Mouse (Mus musculus) megakaryocyte progenitor cell, adult 5-6 weeks (primary cell): ENCODE measurements around the gene Cmss1. TPM values are rescaled to one million over a fixed set of nuclear protein-coding genes. Genes with fewer than 3 reads are reported as not detected.
A peak's percentile ranks its signal among the peaks of the same experiment; 100 is the strongest.

Experiments
- ATAC-seq: replicated peaks from 2 replicates; pipeline ENCODE4 v1.8.0; 2016; ENCODE audit warnings: mild to moderate bottlenecking, moderate TSS enrichment, inconsistent platforms; ENCODE audit not compliant: poor library complexity
- total RNA-seq, 2 experiments: library from RNA; stranded (forward) in 1 of 2; stranded (reverse) in 1 of 2; fragments of 157-497, 149-512 nt in 1 of 2; fragments of 200-1000 nt in 1 of 2; gene quantifications; 2 replicates each; pipeline versions ENCODE4 v1.2.3 to v1.2.4; 2015 to 2017

Gene Cmss1
- total RNA-seq, 2 experiments from 2014 or later: 38.5 to 74.3 TPM

GRCm38 (mm10) chr16:57482264-57482663, 124.4 kb downstream of the Cmss1 start:
- peak; percentile 90 for ATAC-seq

GRCm38 (mm10) chr16:57479776-57480175, 126.9 kb downstream of the Cmss1 start:
- peak; percentile 42 for ATAC-seq

DNA sequence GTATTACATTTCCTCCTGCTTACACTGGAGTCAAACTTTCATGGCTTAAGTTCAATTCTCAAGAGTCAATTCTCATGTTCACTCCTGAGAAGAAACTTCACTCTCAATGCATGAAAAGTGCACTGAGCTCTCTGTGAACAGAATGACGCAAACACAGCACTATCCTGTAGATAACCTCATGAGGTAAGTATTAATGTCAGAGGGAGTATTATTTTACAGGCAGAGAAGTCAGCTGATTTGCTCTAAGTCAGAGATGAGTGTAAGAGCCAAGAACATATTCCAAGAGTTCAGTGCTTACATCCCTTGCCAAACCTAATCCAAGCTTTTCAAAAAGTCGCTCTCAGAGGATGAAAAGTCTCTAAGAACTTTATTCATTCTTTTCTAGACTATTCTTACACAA, 128.2 kb downstream of the Cmss1 start:
- ATAC-seq: no peak

DNA sequence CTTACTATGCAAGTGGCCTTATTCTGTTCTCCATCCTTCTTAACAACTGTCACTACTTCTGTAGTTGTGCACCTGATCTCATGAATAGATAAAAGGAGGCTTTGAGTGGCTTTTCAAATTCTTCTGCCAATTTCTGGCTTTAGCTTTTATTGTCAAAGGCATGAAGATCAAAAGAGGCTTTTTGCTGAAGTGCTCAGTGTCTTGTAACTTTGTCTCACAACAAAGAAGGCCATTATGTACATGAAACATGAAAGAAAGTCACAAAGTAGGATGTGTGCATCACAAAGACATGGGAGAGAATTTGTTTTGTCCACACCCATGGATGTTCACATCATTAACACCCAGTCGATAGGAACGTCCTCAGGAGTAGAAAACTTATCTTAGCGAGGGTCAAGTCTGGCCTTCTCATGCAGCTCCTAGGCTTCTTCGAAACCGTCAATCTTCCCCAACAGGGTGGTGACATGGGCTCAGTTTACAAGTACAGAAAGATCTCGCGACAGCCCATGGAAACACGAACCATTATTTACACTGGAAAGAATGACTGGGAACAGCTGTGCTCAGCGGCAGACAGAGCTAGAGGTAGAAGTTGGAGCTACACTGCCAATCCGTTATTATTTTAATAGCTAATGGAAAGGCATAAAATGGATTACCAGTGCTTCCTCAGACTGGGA, 133.1 kb downstream of the Cmss1 start:
- no peak for ATAC-seq

DNA sequence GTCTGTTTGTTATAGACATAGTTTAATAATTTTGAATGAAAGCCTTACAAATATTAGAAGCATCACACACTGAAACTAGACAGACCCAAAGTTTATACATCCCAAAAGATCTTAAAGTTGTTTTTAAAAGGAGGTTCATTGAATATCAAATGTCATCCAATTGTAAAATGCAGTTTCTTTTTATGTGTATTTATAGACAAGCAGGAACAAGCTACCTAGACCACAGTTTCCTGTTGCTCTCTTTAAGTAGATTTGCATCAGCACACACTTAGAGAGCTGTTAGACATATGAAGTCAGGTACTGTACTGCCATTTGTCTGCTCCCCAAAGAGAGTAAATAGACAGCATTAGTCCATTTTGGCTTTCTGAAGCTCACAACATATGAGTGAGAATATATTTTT, 135.6 kb downstream of the Cmss1 start:
- peak; percentile 65 for ATAC-seq

DNA sequence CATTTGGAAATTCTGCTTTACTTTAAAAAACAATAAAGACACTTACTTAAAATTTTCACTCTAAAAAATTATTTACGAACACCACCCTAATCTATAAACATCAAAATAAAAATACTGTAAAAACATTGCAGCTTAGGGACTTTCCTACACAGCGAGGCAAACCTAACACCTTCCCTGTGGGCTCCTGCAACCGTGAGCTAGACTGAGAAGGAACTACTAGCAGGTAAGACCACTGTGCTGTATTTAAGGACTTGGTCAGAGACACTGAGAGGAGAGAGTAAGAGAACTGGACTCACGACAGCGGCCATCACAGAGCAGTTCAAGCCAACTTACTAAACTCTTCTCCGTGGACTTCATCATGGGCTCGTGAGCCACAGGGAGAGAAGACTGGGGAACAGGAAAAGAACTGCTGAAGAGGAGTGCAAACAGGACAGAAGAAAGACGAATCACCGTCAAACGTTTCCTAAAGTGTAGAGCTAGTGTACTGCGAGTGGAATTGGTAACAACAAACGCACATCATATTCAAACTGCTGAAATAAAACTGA, 136.3 kb downstream of the Cmss1 start:
- ATAC-seq: no peak

DNA sequence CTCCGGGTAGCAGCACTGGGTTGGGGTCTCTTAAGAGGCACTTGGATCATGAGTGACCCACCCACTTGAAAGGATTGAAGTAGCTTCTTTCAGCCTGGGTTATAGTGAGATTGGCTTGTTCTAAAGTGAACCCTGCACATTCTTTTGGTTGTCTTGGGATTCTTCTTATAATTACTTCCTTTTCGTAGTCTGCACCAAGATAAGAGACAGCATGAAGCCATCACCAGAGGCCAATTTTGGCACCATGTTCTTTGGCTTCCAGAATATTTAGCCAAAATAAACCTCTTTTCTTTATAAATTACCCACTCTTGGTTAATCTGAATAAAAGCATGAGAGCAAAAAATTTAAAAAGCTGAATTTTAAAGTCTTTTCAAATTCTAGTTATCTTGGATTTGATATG, 136.8 kb downstream of the Cmss1 start:
- no peak for ATAC-seq

DNA sequence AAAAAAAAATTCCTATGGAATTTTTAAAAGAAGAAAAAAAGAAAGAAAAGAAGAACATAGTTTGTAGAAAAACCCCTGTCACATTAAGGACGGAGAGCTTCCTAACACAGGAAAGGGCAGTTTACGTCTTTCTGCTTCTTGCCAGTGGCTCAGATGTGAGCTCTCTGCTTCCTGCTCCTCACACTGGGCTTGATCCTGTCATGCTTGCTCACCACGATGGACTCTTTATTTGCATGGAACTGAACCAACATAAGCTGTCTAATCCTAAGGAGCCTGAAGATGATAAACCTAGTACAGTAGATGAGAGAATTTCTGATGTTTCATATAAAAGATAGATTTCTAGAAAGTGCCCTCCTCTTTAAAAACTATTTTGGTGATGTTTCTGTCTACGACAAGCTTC, 137.4 kb downstream of the Cmss1 start:
- ATAC-seq: no peak

DNA sequence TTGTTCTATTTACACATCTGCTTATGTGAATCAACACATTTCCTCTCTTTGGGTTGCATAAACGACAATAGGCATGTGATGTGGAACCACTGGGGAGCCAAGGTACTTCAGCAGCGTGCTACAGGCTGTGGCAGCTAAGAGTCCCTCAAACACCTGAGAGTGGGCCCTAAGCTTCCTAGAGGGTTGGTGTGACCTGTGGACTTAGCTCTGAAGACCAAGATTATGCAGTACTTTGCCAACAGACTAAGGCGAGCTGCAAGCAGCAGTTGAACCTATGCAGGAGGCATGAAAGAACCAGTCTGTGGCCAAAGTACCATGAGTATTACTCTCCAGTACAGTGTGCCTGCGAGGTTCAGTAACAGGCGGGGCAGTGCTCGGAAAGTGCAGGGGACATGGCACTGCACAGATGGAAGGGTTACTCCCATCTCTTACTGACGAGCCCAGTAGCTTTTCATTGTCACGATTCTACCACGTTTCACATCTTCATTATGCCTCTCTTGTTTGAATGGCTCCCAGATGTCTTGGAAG, 141.2 kb downstream of the Cmss1 start:
- no peak for ATAC-seq

DNA sequence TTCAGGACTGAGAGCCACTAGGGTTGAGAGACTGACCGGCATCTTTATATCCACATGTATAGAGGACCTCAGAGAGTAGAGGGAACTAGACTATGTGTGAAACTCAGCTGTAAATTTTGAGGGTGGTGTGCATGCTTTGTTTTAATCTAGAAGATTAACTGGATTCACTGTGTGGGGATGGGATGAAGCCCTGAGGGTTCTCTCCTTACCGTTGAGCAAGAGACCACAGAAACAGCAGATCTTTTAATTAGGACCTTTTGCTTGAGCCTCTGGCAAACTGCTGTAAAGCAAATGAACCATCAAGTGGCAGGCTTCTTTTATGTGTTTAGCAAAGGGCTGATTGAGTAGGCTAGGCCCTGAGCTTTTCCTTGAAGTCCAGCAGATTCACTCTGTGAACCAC, 150.7 kb downstream of the Cmss1 start:
- ATAC-seq: no peak

DNA sequence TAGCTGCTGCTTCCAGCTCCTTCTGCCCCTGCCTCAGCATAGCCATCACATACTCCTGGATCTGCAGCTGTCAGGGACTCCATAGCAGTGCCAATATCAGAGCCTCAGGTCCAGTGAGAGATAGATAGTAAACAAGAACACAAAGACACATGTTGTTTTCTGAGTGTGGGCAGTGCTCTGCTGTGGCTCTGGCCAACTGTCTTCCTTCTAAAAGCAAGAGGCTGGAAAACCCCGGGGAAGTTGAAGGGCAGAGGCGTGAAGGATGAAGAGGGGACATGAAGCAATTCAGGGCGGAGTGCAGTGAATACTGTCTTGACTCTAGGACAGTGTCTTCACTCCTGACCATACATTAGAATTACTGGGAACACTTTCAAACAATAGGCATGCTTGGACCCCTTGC, 151.1 kb downstream of the Cmss1 start:
- no peak for ATAC-seq

DNA sequence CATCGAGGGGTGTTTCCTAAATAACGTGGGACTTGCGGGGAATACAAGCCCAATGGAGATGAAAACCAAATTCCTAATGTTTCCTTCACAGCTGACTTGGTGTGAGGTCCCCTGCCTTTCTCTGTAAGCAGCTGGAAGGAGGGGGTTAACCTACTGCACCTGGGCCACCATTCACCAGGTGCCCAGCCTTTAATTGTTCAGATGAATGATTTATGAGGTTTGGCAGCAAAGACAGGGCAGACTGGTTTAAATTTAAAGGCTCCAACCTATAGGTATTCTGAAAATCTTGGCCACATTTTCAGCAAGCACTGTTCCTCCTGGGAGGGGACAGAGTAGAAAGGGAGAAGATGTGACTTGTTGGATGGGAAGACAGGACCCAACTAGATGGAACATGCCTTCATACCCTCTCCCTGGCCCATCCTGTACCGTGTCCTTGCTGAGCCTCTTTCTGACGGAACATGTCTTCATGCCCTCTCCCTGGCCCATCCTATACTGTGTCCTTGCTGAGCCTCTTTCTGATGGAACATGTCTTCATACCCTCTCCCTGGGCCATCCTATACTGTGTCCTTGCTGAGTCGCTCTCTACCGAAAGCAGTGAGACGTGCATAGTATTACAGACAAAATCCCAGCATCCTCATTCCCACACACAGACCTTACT, 152.4 kb downstream of the Cmss1 start:
- ATAC-seq: no peak

DNA sequence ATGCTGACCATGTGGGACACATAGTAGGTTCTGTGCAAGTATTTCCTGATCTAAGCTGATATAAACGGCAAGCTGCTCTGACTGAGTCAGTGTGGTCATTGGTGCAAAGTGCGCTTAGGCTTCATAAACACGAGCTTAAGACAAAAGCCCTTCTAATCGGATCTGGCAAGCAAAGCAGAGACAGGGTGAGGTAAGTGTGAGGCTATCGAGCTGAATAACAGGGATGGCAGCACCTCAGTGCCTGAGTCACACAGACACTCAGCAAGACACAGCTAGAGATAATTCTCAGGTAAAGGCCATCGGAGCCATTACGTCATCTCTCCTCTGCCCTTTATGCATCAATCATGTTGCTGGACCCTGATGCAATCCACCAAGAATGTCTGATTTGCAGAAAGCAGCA, 153.7 kb downstream of the Cmss1 start:
- ATAC-seq: no peak

DNA sequence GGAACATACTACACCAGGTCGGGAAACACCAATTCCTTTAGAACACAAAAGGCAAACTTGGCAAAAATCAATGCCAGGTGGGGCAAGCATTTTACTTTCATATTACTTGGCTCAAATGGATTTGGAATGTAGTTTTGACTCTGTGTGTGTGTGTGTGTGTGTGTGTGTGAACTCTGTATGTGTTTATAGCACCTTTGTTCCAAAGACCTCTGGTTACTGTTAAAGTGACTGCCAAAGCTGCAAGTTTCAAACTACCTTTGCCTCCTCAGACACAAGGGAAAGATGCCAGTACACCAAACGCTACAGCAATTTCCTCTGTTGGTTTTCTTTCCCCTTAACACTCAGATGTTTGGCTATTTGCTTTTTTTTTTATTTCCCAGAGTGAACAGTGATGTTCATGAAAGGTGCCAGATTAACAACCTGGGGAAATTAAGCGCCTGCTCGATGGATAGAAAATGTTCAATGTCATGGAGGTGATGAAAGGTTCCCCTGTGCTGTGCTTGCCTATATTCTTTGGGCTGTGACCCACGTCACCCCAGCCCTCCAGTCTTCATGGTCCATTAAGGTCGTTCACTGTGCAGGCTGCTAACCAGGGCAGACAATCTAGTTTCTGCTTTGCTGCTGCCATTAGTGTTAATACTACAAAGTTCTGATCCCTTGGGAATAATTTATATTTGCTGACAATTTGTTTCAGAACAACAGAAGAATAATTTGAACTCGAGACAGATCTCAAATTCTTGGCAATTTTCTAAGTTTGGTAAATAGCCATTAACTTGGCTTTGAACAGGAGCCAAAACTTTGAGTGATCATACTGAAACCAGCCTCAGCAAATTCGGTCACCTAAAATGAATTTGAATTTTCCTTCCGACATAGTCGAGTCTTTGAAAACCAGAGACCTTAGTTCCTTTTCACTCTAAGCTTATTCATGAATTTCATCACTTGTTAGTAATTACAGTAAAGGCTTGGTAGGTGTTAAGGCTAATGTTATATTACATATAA, 161.3 kb downstream of the Cmss1 start:
- no peak for ATAC-seq

GRCm38 (mm10) chr16:57440706-57441437, 165.8 kb downstream of the Cmss1 start:
- peak; percentile 84 for ATAC-seq

GRCm38 (mm10) chr16:57439206-57439605, 167.5 kb downstream of the Cmss1 start:
- ATAC-seq: no peak

- no peak for ATAC-seq
Observed at GRCm38 (mm10) chr16:57438288-57438685, 168.4 kb downstream of the Cmss1 start.

DNA sequence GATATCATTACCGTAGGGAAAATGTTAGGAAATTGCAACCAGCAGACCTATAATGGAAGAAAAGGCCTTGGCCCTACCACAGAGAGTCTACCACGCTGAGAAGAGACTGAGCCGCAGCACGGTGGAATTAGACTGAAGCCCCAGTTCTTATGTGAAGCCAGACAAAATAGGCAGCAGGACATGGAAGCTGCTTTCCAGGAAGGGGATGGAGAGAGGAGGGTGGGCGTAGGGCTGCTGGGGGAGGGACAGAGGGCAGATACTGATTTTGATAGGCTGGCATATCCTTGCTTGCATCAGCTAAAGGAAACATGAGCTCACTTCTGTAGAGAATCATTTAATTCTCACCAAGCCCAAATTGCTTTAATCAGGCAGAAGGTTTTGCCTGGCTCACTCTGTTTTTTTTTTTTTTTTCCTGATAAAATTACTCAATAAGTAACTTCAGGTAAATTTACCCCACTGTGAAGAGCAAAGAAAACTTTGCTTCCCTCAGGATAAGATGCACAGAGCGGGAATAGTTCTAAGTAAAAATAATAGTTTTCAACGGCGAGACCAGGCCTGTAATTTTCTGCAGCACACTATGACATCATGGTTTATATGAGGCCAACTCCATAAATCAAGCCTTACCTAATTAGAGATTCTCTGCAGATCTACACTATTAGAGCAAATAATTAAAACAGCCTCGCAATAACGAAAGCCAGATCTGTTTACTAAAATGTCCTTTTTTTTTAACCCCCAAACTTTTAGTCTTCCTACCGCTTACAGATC, 169.0 kb downstream of the Cmss1 start:
- no peak for ATAC-seq

- ATAC-seq: peak; percentile 88
Observed at GRCm38 (mm10) chr16:57434640-57435039, 172.0 kb downstream of the Cmss1 start.

DNA sequence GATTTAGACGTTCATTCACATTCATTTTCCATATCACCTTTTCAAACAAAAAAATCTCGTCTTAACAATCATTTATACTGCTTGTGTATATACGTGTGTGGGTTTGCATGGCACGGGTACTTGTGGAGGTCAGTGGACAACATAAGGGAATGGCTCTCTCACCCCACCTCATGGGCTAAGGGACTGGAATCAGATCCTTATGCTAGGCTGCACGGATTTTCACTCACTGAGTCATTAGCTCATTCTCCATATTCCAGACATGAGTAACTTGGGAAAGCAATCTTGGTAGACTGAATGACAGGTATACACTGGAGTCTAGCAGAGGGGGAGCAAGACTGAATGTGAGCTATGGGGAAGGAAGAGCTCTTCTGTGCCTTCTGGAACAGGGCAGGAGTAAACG, 173.0 kb downstream of the Cmss1 start:
- no peak for ATAC-seq
